Mouse (Mus musculus) lung, embryonic 15.5 days (tissue): Measurements from ENCODE around the gene 1600015I10Rik. TPM values are rescaled to one million over a fixed set of nuclear protein-coding genes. Genes with fewer than 3 reads are reported as not detected.
"Not testable (repeated sequence)": the region's sequence is repeated elsewhere in the genome, so short reads cannot be mapped to it uniquely, and the experiment has no call there.

Experiments
- ATAC-seq: fragments of 200-750 bp; cut with Nextera tagmentation; 2 replicates; pipeline ENCODE4 v1.8.0; 2017; ENCODE audit warnings: moderate number of reproducible peaks, borderline replicate concordance; ENCODE audit not compliant: low FRiP score, low TSS enrichment; ENCODE audit errors: extremely low read depth
- H3K27ac ChIP-seq: fragments of 300-500 bp; sonication (generic); 2 replicates; pipeline ENCODE4 v1.5.1; 2015; ENCODE audit warnings: moderate library complexity, mild to moderate bottlenecking, inconsistent platforms
- H3K27me3 ChIP-seq: fragments of 300-500 bp; sonication (generic); 2 replicates; pipeline ENCODE4 v1.6.1; 2015; ENCODE audit warnings: inconsistent platforms
- H3K36me3 ChIP-seq: fragments of 300-500 bp; sonication (generic); 2 replicates; pipeline ENCODE4 v1.6.1; 2015; ENCODE audit warnings: inconsistent platforms
- H3K4me1 ChIP-seq: fragments of 300-500 bp; sonication (generic); 2 replicates; pipeline ENCODE4 v1.6.1; 2015; ENCODE audit warnings: inconsistent platforms
- H3K4me2 ChIP-seq: fragments of 300-500 bp; sonication (generic); 2 replicates; pipeline ENCODE4 v1.6.1; 2015; ENCODE audit warnings: inconsistent platforms, mild to moderate bottlenecking, moderate library complexity
- H3K4me3 ChIP-seq: fragments of 300-500 bp; sonication (generic); 2 replicates; pipeline ENCODE4 v1.5.1; 2015; ENCODE audit warnings: mild to moderate bottlenecking, inconsistent platforms
- H3K9ac ChIP-seq: fragments of 300-500 bp; sonication (generic); 2 replicates; pipeline ENCODE4 v1.6.1; 2015; ENCODE audit warnings: inconsistent platforms
- H3K9me3 ChIP-seq: fragments of 300-500 bp; sonication (generic); 2 replicates; pipeline ENCODE4 v1.6.1; 2016; ENCODE audit warnings: inconsistent platforms
- WGBS: fragments of 180-500 bp; shearing (Covaris S2); methylation state at CpG from one replicate; pipeline ENCODE4 v1.1.7; 2015; 5-methylcytosine and 5-hydroxymethylcytosine counted together
- polyA plus RNA-seq: library from polyadenylated mRNA; unstranded; fragments of >200 nt; fragmentation: Nextera tagmentation; extraction: Ambion mirVana; gene quantifications from 2 replicates; pipeline ENCODE4 v1.2.1, GENCODE M21; 2015

1600015I10Rik gene
- polyA plus RNA-seq, 1 experiment from 2014 or later, result not detected

GRCm38 (mm10) chr6:48913587-48913986 lies 16.1 kb upstream of the 1600015I10Rik start:
- Histone ChIP-seq H3K4me2 (no peak overlapping the region), H3K4me3 (no peak overlapping the region), H3K27me3 (no peaks in the 10 kb centered on the region), H3K36me3 (no peaks in the 10 kb centered on the region), H3K27ac (no peak overlapping the region), H3K4me1 (no peaks in the 10 kb centered on the region), H3K9ac (no peak overlapping the region), H3K9me3 (no peaks in the 10 kb centered on the region)
- 92% methylated on average over 2 of the region's 2 CpGs for WGBS
- no peak for ATAC-seq

DNA sequence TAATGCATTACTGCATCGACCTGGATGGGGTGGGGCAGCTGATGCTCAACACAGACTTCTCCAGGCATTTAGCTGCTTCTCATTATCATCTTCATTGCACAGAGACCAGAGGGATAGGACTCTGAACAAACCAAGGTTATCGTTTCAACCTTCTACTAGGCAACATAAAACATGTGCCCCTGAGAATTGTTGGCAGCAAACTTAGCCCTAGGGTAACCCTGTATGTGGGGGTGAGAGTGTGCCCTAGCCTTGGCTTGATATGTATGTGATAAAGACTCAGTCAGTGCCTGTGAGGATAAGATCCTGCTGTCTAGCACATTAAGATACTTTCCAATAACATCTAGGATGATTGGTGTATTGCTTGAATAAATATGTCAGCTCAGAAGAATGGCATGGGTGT lies 19.9 kb downstream of the 1600015I10Rik start:
- WGBS, result 72% methylated on average over 2 of the region's 2 CpGs
- no peak for ATAC-seq
- H3K27me3 ChIP-seq, result no peaks in the 10 kb centered on the region
- no peak overlapping the region for H3K27ac ChIP-seq
- no peaks in the 10 kb centered on the region for H3K36me3 ChIP-seq
- no peaks in the 10 kb centered on the region for H3K9me3 ChIP-seq
- no peaks in the 10 kb centered on the region for H3K4me1 ChIP-seq
- H3K4me2 ChIP-seq, result no peak overlapping the region
- no peak overlapping the region for H3K4me3 ChIP-seq
- no peak overlapping the region for H3K9ac ChIP-seq

GRCm38 (mm10) chr6:48950676-48951075 lies 21.0 kb downstream of the 1600015I10Rik start:
- H3K9me3 ChIP-seq, result no peaks in the 10 kb centered on the region
- no peak for ATAC-seq
- H3K27me3 ChIP-seq, result no peaks in the 10 kb centered on the region
- H3K4me1 ChIP-seq, result no peaks in the 10 kb centered on the region
- no peak overlapping the region for H3K4me2 ChIP-seq
- no peaks in the 10 kb centered on the region for H3K36me3 ChIP-seq
- H3K27ac ChIP-seq, result no peak overlapping the region
- no peak overlapping the region for H3K9ac ChIP-seq
- no peak overlapping the region for H3K4me3 ChIP-seq
- WGBS, result 84% methylated on average over 5 of the region's 5 CpGs

- H3K27me3 ChIP-seq, result no peaks in the 10 kb centered on the region
- H3K4me2 ChIP-seq, result no peak overlapping the region
- no peak overlapping the region for H3K4me3 ChIP-seq
- no peak overlapping the region for H3K9ac ChIP-seq
- H3K4me1 ChIP-seq, result no peaks in the 10 kb centered on the region
- ATAC-seq, result no peak
- no peak overlapping the region for H3K27ac ChIP-seq
- H3K36me3 ChIP-seq, result no peaks in the 10 kb centered on the region
- H3K9me3 ChIP-seq, result no peaks in the 10 kb centered on the region
- 84% methylated on average over 6 of the region's 6 CpGs for WGBS
Observed at GRCm38 (mm10) chr6:48951630-48952029, 21.9 kb downstream of the 1600015I10Rik start.

- WGBS, result 78% methylated on average over 5 of the region's 5 CpGs
- Histone ChIP-seq H3K4me1 (no peaks in the 10 kb centered on the region), H3K27ac (no peak overlapping the region), H3K4me2 (no peak overlapping the region), H3K9me3 (no peaks in the 10 kb centered on the region), H3K9ac (no peak overlapping the region), H3K36me3 (no peaks in the 10 kb centered on the region), H3K27me3 (no peaks in the 10 kb centered on the region), H3K4me3 (no peak overlapping the region)
- no peak for ATAC-seq
Observed at GRCm38 (mm10) chr6:48953220-48953619, 23.5 kb downstream of the 1600015I10Rik start.

DNA sequence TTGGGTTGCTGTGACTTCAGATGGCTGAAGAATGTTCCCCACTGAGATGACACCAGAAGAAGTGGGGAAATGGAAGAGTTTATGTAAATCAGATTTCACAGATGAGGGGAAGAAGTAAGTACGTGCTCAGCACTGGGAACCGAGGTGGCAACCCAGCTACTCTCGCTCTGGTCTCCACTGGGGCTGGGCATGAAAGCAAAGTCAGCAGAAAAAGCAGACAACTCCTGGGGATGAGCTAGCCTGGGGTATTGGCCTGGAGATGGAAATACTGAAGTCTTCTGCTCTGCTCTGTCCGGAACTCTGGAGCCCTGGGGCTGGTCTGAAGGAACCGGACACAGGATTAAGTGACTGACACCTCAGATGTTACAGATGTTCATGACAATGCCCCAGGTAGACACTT lies 24.5 kb downstream of the 1600015I10Rik start:
- Histone ChIP-seq H3K4me2 (no peak overlapping the region), H3K4me3 (no peak overlapping the region), H3K9ac (no peak overlapping the region), H3K36me3 (no peaks in the 10 kb centered on the region), H3K9me3 (no peaks in the 10 kb centered on the region), H3K27me3 (no peaks in the 10 kb centered on the region), H3K4me1 (no peaks in the 10 kb centered on the region), H3K27ac (no peak overlapping the region)
- 75% methylated on average over 5 of the region's 5 CpGs for WGBS
- no peak for ATAC-seq

DNA sequence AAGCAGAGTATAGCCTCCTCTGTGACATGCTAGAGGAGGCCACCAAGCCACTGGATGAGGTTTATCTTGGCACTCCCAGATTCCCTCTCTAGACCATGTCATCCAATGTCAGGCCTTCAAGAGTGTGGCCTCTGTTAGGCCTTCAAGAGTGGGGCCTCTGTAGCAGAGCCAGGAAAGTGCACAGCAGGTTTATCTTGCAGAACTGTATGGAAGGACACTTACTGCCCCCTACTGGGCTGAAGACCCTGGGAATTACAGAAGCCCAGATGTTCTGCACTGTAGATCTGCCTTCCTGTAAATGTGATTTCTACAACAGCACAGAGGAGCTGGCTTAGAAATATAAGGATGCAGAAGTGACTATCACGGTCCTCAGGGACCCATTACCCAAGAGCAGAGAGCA lies 25.3 kb downstream of the 1600015I10Rik start:
- H3K27me3 ChIP-seq, result no peaks in the 10 kb centered on the region
- H3K9ac ChIP-seq, result no peak overlapping the region
- no peaks in the 10 kb centered on the region for H3K36me3 ChIP-seq
- 0 out of 2 replicates have a peak, but pooled peaks have one; percentile 46 for ATAC-seq
- H3K4me1 ChIP-seq, result no peaks in the 10 kb centered on the region
- H3K9me3 ChIP-seq, result no peaks in the 10 kb centered on the region
- no peak overlapping the region for H3K27ac ChIP-seq
- H3K4me2 ChIP-seq, result no peak overlapping the region
- no peak overlapping the region for H3K4me3 ChIP-seq
- 38% methylated on average over 1 of the region's 1 CpGs for WGBS

DNA sequence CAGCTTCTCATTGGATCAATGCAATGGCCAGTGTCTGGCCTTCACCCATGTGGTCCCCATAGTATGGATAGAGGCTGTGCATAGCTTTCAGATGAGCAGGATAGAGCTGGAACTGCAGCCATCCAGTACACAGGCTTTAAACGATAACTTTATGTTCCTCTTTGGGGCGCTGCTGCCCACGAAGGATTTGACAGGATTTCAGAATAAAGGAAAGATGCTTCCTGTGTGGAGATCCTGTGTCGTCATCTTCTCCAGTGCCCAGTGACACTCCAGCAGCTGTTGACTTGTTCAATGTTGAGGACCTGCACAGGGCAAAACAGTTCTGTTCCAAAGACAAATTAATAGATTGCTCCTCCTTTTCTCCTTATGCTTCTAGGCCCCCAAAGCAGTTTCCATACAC lies 27.1 kb downstream of the 1600015I10Rik start:
- Histone ChIP-seq H3K27me3 (no peaks in the 10 kb centered on the region), H3K36me3 (no peaks in the 10 kb centered on the region), H3K4me1 (no peaks in the 10 kb centered on the region), H3K9me3 (no peaks in the 10 kb centered on the region), H3K4me3 (no peak overlapping the region), H3K9ac (no peak overlapping the region), H3K4me2 (no peak overlapping the region), H3K27ac (no peak overlapping the region)
- no peak for ATAC-seq
- 86% methylated on average over 4 of the region's 4 CpGs for WGBS

DNA sequence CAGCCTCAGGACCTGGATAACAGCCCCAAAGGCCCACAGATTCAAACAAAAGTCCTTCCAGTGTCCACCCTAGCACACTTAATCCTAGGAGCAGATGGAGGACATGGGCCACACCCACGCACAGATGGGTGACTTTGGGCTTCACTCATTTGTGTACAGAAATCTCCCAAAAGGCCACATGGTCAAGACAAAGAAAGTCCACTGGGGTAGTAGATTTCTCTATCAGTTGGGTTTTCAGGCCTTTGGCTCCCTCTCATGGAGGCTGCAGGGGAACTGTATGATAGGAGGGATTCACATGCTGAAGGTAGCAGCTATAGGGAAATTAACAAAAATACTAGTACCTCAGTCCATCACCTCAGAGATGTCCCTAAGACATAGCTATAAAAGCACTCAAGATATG lies 28.4 kb downstream of the 1600015I10Rik start:
- Histone ChIP-seq H3K4me1 (no peaks in the 10 kb centered on the region), H3K4me3 (no peak overlapping the region), H3K27ac (no peak overlapping the region), H3K4me2 (no peak overlapping the region), H3K9me3 (no peaks in the 10 kb centered on the region), H3K27me3 (no peaks in the 10 kb centered on the region), H3K9ac (no peak overlapping the region), H3K36me3 (no peaks in the 10 kb centered on the region)
- no peak for ATAC-seq
- WGBS, result 50% methylated on average over 1 of the region's 1 CpGs

DNA sequence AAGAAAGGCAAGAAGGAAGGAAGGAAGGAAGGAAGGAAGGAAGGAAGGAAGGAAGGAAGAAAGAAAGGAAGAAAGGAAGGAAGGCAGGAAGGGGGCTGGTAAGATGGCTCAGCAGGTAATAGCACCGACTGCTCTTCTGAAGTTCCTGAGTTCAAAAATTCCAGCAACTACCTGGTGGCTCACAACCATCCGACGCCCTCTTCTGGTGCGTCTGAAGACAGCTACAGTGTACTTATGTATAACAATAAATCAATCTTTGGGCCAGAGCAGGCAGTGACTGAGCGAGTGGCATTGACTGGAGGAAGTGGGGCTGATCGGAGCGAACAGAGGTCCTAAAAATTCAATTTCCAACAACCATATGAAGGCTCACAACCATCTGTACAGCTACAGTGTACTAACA lies 29.5 kb downstream of the 1600015I10Rik start:
- not testable (repeated sequence) for H3K4me3 ChIP-seq, H3K4me1 ChIP-seq, ATAC-seq, H3K27ac ChIP-seq, H3K36me3 ChIP-seq, H3K27me3 ChIP-seq, H3K9ac ChIP-seq, H3K4me2 ChIP-seq, H3K9me3 ChIP-seq
- WGBS, result 20% methylated on average over 7 of the region's 7 CpGs

DNA sequence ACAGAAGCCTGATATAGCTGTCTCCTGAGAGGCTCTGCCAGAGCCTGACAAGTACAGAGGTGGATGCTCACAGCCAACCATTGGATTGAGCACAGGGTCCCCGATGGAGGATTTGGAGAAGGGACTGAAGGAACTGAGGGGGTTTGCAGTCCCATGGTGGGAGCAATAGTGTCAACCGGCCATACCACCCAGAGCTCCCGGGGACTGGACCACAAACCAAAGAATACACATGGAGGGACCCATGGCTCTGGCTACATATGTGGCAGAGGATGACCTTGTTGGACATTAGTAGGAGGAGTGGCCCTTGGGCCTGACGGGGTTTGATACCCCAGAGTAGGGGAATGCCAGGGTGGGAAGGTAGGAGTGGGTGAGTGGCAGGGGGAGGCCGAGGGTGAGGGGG lies 37.0 kb downstream of the 1600015I10Rik start:
- H3K4me2 ChIP-seq, H3K27me3 ChIP-seq, H3K4me3 ChIP-seq, H3K9ac ChIP-seq, H3K36me3 ChIP-seq, H3K4me1 ChIP-seq, H3K27ac ChIP-seq, ATAC-seq, H3K9me3 ChIP-seq: not testable (repeated sequence)
- WGBS, result 86% methylated on average over 5 of the region's 5 CpGs

- no peaks in the 10 kb centered on the region for H3K36me3 ChIP-seq
- no peaks in the 10 kb centered on the region for H3K9me3 ChIP-seq
- no peaks in the 10 kb centered on the region for H3K27me3 ChIP-seq
- H3K9ac ChIP-seq, result no peak overlapping the region
- H3K4me1 ChIP-seq, result no peaks in the 10 kb centered on the region
- no peak overlapping the region for H3K4me3 ChIP-seq
- ATAC-seq, result no peak
- no peak overlapping the region for H3K27ac ChIP-seq
- H3K4me2 ChIP-seq, result no peak overlapping the region
Observed at GRCm38 (mm10) chr6:48967868-48968267, 38.2 kb downstream of the 1600015I10Rik start.

DNA sequence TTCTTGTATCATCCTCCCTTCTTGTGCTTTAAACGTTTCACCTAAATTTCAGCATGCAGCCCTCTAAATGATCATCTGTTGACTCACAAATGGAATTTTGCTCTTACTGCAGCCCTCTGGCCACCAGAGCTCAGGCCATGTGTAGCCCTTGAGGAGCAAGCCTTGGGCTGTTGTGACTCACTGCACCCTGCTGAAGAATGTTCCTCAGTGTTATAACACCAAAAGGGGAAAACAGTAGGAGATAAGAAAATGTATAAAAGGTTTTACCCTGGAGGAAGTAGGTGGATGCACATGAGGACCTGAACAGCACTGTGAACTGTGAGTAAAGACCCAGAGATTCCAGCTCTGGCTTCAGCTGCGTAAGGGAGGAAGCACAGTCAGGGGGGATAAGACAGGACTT lies 45.0 kb downstream of the 1600015I10Rik start, which contains the start of gene Doxl2:
Gene Doxl2, plus strand, starts transcription at position 301 of the 400 bp plus-strand sequence.
- Histone ChIP-seq H3K27ac (no peak within 1 kb of the TSS), H3K4me2 (no peak within 1 kb of the TSS), H3K4me3 (no peak within 1 kb of the TSS), H3K4me1 (no peaks in the 10 kb centered on the region), H3K9me3 (no peaks in the 10 kb centered on the region), H3K27me3 (no peaks in the 10 kb centered on the region), H3K36me3 (no peaks in the 10 kb centered on the region), H3K9ac (no peak within 1 kb of the TSS)
- WGBS, result 87% methylated on average over 2 of the region's 2 CpGs
- no peak for ATAC-seq
